Mouse (Mus musculus): ENCODE measurements at regions not wholly inside any gene's neighbourhood (a gene's known extent, or its start where the extent isn't known, plus 50 kb on each side); places are given as distances from the start of the nearest gene placed in this dataset.
A peak's percentile ranks its signal among the peaks of the same experiment; 100 is the strongest.

DNA sequence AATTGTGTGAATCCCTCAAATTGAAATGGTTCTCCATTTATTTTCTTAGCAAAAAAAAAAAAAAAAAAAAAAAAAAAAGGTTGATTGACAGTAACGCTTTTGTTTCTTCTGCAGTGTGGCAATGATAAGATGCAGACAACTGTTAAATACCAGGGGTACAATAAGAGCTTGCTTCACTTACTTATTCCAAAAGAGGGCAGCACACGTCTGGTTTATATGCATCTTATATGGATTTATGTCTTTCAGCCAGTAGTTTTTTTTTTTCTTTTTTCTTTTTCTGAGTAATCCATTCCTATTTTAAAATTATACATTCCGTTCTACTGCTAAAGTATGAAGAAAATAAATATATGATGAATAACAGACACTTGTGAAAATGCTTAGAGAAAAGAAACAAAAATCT lies 185.6 kb upstream of the Itga1 start:
- Histone ChIP-seq H3K27ac (ENCODE audit: insufficient read depth, low read depth, low read length, poor library complexity, severe bottlenecking) (no peak overlapping the region), H3K9ac (ENCODE audit: insufficient read depth, low read depth, low read length, poor library complexity, severe bottlenecking) (no peak overlapping the region), H3K4me3 (ENCODE audit: insufficient read depth in 1 of 2, low read depth in 1 of 2, low read length in 2 of 2, poor library complexity in 1 of 2, severe bottlenecking in 1 of 2) (no peak overlapping the region), H3K36me3 (ENCODE audit: control insufficient read depth, insufficient read depth, low read length, poor library complexity, severe bottlenecking) (no peaks in the 10 kb centered on the region), H3K4me1 (ENCODE audit: control insufficient read depth in 2 of 2, insufficient read depth in 2 of 2, low read length in 2 of 2, poor library complexity in 1 of 2) (no peaks in the 10 kb centered on the region), H3K9me3 (ENCODE audit: control insufficient read depth, insufficient read depth, low read depth, low read length) (no peaks in the 10 kb centered on the region)
- DNase-seq (ENCODE audit: low read depth, low spot score), result peak; percentile 2
- TF ChIP-seq ZNF384 (IDR thresholded peaks at IDR 0.05; ENCODE audit: low read depth, low read length) (peak; percentile 27; the same call in 1 of the 2 replicates), ZC3H11A (IDR thresholded peaks at IDR 0.05; ENCODE audit: borderline replicate concordance, low read depth, low read length) (no peak), MAFK (IDR thresholded peaks at IDR 0.05; ENCODE audit: insufficient read depth, low read depth, low read length) (no peak), HCFC1 (IDR thresholded peaks at IDR 0.05; ENCODE audit: borderline replicate concordance, insufficient read depth, low read length) (no peak), CHD2 (IDR thresholded peaks at IDR 0.05; ENCODE audit: low read depth, low read length) (no peak)
- in situ Hi-C loops (cut with MboI; ENCODE audit: low sequenced_read_pairs in 2 of 2, unreplicated experiment in 2 of 2), result no loop called here

DNA sequence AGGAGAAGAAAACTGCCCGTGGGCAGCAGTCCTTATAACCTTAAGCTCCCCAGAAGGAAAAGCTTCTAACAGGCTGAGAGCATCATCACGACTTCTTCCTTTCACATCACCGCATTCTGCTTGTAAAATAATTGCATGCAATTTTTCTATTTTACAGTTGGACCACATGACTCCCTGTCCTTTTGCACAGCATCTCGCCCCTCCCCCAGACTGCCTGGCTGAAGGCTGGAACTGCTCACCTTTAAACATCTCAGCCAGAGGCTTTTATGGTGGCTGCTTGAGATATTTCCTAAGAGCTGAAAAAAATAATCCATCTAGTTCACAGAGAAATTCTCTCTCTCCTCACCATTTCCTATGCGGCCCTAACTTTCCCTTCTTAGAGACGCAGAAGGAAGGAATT lies 164.4 kb upstream of the Itga1 start:
- Histone ChIP-seq H3K36me3 (ENCODE audit: control insufficient read depth, insufficient read depth, low read length, poor library complexity, severe bottlenecking) (no peaks in the 10 kb centered on the region), H3K27ac (ENCODE audit: insufficient read depth, low read depth, low read length, poor library complexity, severe bottlenecking) (no peak overlapping the region), H3K9ac (ENCODE audit: insufficient read depth, low read depth, low read length, poor library complexity, severe bottlenecking) (no peak overlapping the region), H3K4me3 (ENCODE audit: insufficient read depth in 1 of 2, low read depth in 1 of 2, low read length in 2 of 2, poor library complexity in 1 of 2, severe bottlenecking in 1 of 2) (no peak overlapping the region), H3K4me1 (ENCODE audit: control insufficient read depth in 2 of 2, insufficient read depth in 2 of 2, low read length in 2 of 2, poor library complexity in 1 of 2) (no peaks in the 10 kb centered on the region), H3K9me3 (ENCODE audit: control insufficient read depth, insufficient read depth, low read depth, low read length) (no peaks in the 10 kb centered on the region)
- no peak for TF ChIP-seq ZC3H11A (IDR thresholded peaks at IDR 0.05; ENCODE audit: borderline replicate concordance, low read depth, low read length)
- DNase-seq (ENCODE audit: low read depth, low spot score), result no peak
- in situ Hi-C loops (cut with MboI; ENCODE audit: low sequenced_read_pairs in 2 of 2, unreplicated experiment in 2 of 2), result no loop called here

DNA sequence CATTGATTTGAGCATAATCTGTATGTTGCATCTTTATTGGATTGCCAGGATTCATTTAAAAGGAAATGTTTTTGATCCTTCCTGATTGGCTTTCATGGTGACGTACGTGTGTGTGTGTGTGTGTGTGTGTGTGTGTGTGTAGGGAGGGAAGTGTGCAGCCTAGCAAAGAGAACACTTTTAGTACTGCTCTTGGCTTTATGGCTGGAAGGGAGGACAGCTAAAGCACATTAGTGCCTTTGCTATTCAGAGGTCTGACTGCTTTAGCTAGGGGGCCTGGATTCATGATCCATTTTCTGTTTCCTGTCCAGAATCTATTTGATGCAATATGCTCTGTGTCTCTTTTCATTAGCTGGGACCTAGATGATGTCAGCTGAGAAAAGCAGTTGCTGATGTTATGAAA lies 155.6 kb upstream of the Itga1 start:
- no peak overlapping the region for H3K27ac ChIP-seq (ENCODE audit: insufficient read depth, low read depth, low read length, poor library complexity, severe bottlenecking)
- H3K9ac ChIP-seq (ENCODE audit: insufficient read depth, low read depth, low read length, poor library complexity, severe bottlenecking), result no peak overlapping the region
- no peak for DNase-seq (ENCODE audit: low read depth, low spot score)
- no peaks in the 10 kb centered on the region for H3K4me1 ChIP-seq (ENCODE audit: control insufficient read depth in 2 of 2, insufficient read depth in 2 of 2, low read length in 2 of 2, poor library complexity in 1 of 2)
- no peaks in the 10 kb centered on the region for H3K36me3 ChIP-seq (ENCODE audit: control insufficient read depth, insufficient read depth, low read length, poor library complexity, severe bottlenecking)
- in situ Hi-C loops (cut with MboI; ENCODE audit: low sequenced_read_pairs in 2 of 2, unreplicated experiment in 2 of 2), result no loop called here
- no peak overlapping the region for H3K4me3 ChIP-seq (ENCODE audit: insufficient read depth in 1 of 2, low read depth in 1 of 2, low read length in 2 of 2, poor library complexity in 1 of 2, severe bottlenecking in 1 of 2)
- no peak for TF ChIP-seq ZC3H11A (IDR thresholded peaks at IDR 0.05; ENCODE audit: borderline replicate concordance, low read depth, low read length)
- TF ChIP-seq HCFC1 (IDR thresholded peaks at IDR 0.05; ENCODE audit: borderline replicate concordance, insufficient read depth, low read length), result no peak
- TF ChIP-seq ZNF384 (IDR thresholded peaks at IDR 0.05; ENCODE audit: low read depth, low read length), result no peak
- TF ChIP-seq CHD2 (IDR thresholded peaks at IDR 0.05; ENCODE audit: low read depth, low read length), result no peak
- no peak for TF ChIP-seq MAFK (IDR thresholded peaks at IDR 0.05; ENCODE audit: insufficient read depth, low read depth, low read length)
- no peaks in the 10 kb centered on the region for H3K9me3 ChIP-seq (ENCODE audit: control insufficient read depth, insufficient read depth, low read depth, low read length)

DNA sequence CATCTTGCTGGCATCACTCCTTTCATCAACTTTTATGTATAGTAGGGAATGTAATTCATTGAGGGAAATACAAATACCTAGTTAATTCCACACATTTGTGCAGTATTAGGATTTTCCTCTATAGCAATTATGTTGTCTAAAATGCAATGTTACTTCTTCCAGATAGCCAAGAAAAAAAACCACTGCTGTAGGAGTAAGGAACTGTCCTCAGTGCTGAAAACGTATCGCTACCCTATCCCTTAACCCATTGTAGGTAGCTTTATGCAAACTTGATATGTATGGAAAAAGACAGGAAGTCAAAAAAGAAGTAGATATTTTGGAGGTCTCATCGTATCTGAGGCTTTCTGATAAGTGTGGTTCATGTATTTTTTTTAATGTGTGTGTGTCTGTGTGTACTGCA lies 150.8 kb upstream of the Itga1 start:
- peak; percentile 8 for DNase-seq (ENCODE audit: low read depth, low spot score)
- Histone ChIP-seq H3K27ac (ENCODE audit: insufficient read depth, low read depth, low read length, poor library complexity, severe bottlenecking) (no peak overlapping the region), H3K9me3 (ENCODE audit: control insufficient read depth, insufficient read depth, low read depth, low read length) (no peaks in the 10 kb centered on the region), H3K4me1 (ENCODE audit: control insufficient read depth in 2 of 2, insufficient read depth in 2 of 2, low read length in 2 of 2, poor library complexity in 1 of 2) (no peaks in the 10 kb centered on the region), H3K36me3 (ENCODE audit: control insufficient read depth, insufficient read depth, low read length, poor library complexity, severe bottlenecking) (no peaks in the 10 kb centered on the region), H3K9ac (ENCODE audit: insufficient read depth, low read depth, low read length, poor library complexity, severe bottlenecking) (no peak overlapping the region), H3K4me3 (ENCODE audit: insufficient read depth in 1 of 2, low read depth in 1 of 2, low read length in 2 of 2, poor library complexity in 1 of 2, severe bottlenecking in 1 of 2) (no peak overlapping the region)
- TF ChIP-seq MAFK (IDR thresholded peaks at IDR 0.05; ENCODE audit: insufficient read depth, low read depth, low read length), result no peak
- TF ChIP-seq CHD2 (IDR thresholded peaks at IDR 0.05; ENCODE audit: low read depth, low read length), result no peak
- peak; percentile 78 for TF ChIP-seq ZNF384 (IDR thresholded peaks at IDR 0.05; ENCODE audit: low read depth, low read length)
- TF ChIP-seq HCFC1 (IDR thresholded peaks at IDR 0.05; ENCODE audit: borderline replicate concordance, insufficient read depth, low read length), result no peak
- in situ Hi-C loops (cut with MboI; ENCODE audit: low sequenced_read_pairs in 2 of 2, unreplicated experiment in 2 of 2), result no loop called here

DNA sequence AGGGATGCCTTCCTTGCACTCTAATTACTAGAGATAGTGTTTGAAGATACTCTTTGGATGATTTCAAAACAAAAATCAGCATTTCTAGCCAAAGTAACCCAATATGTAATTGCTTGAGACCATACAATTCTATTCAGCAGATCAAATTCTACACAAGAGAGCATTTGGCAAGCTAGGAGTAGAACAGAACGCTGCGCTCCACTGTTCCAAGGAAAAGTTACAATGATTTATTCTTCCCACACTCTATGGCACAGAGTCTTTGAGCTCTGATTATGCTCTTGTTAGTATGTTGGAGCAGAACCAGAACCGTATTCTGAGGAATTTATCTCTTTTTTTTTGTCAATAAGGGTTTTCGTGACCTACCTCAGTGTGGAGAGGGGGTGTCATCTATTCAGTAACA lies 130.2 kb upstream of the Itga1 start:
- in situ Hi-C loops (cut with MboI; ENCODE audit: low sequenced_read_pairs in 2 of 2, unreplicated experiment in 2 of 2), result loop anchor here in 1 of 2 experiments (25.0 kb wide), 1 partner anchor 1480 kb away; no protein-coding TSS in a partner anchor
- no peaks in the 10 kb centered on the region for H3K9me3 ChIP-seq (ENCODE audit: control insufficient read depth, insufficient read depth, low read depth, low read length)
- no peak overlapping the region for H3K27ac ChIP-seq (ENCODE audit: insufficient read depth, low read depth, low read length, poor library complexity, severe bottlenecking)

More for the DNA sequence above, 130.2 kb upstream of the Itga1 start:
- Histone ChIP-seq H3K4me1 (ENCODE audit: control insufficient read depth in 2 of 2, insufficient read depth in 2 of 2, low read length in 2 of 2, poor library complexity in 1 of 2) (no peaks in the 10 kb centered on the region), H3K36me3 (ENCODE audit: control insufficient read depth, insufficient read depth, low read length, poor library complexity, severe bottlenecking) (no peaks in the 10 kb centered on the region), H3K9ac (ENCODE audit: insufficient read depth, low read depth, low read length, poor library complexity, severe bottlenecking) (no peak overlapping the region), H3K4me3 (ENCODE audit: insufficient read depth in 1 of 2, low read depth in 1 of 2, low read length in 2 of 2, poor library complexity in 1 of 2, severe bottlenecking in 1 of 2) (no peak overlapping the region)
- TF ChIP-seq CHD2 (IDR thresholded peaks at IDR 0.05; ENCODE audit: low read depth, low read length) (no peak), ZNF384 (IDR thresholded peaks at IDR 0.05; ENCODE audit: low read depth, low read length) (no peak), HCFC1 (IDR thresholded peaks at IDR 0.05; ENCODE audit: borderline replicate concordance, insufficient read depth, low read length) (no peak), MAFK (IDR thresholded peaks at IDR 0.05; ENCODE audit: insufficient read depth, low read depth, low read length) (no peak), ZC3H11A (IDR thresholded peaks at IDR 0.05; ENCODE audit: borderline replicate concordance, low read depth, low read length) (no peak)
- DNase-seq (ENCODE audit: low read depth, low spot score), result no peak
